Mouse (Mus musculus) ES-E14 (cell line): ENCODE data around the gene Map1lc3b. TPM values are rescaled to one million over a fixed set of nuclear protein-coding genes. Genes with fewer than 3 reads are reported as not detected.

ENCODE experiments used
- DNase-seq: peaks from one replicate; pipeline ENCODE4 v3.0.0-alpha.2; 2013; ENCODE audit warnings: low read depth, low spot score
- H3K27ac ChIP-seq: 2 replicates; pipeline ENCODE4 v1.5.1; 2012; ENCODE audit warnings: low read depth, mild to moderate bottlenecking, low read length, moderate library complexity, mixed read lengths; ENCODE audit not compliant: poor library complexity, insufficient read depth, severe bottlenecking
- H3K36me3 ChIP-seq: 2 replicates; pipeline ENCODE4 v1.6.1; 2012; ENCODE audit warnings: mild to moderate bottlenecking, low read length, moderate library complexity, mixed read lengths; ENCODE audit not compliant: control insufficient read depth, poor library complexity, insufficient read depth, severe bottlenecking
- H3K4me1 ChIP-seq, 2 experiments: fragments of 150-350 bp in 1 of 2; sonication (generic) in 1 of 2; 2 replicates each; pipeline ENCODE4 v1.6.1; 2012; ENCODE audit warnings: low read length in 2 of 2, mild to moderate bottlenecking in 1 of 2, mixed read lengths in 1 of 2; ENCODE audit not compliant: control insufficient read depth in 2 of 2, insufficient read depth in 2 of 2, poor library complexity in 1 of 2
- H3K4me3 ChIP-seq, 2 experiments: fragments of 150-350 bp in 1 of 2; sonication (generic) in 1 of 2; 2 replicates each; pipeline ENCODE4 v1.5.1; 2012; ENCODE audit warnings: low read length in 2 of 2, low read depth in 1 of 2, mild to moderate bottlenecking in 1 of 2, mixed read lengths in 1 of 2; ENCODE audit not compliant: insufficient read depth in 1 of 2, poor library complexity in 1 of 2, severe bottlenecking in 1 of 2
- H3K9ac ChIP-seq: 2 replicates; pipeline ENCODE4 v1.6.1; 2012; ENCODE audit warnings: low read depth, mild to moderate bottlenecking, low read length, mixed read lengths; ENCODE audit not compliant: poor library complexity, insufficient read depth, severe bottlenecking
- H3K9me3 ChIP-seq: fragments of 150-350 bp; sonication (generic); 2 replicates; pipeline ENCODE4 v1.6.1; 2012; ENCODE audit warnings: low read depth, mild to moderate bottlenecking, low read length; ENCODE audit not compliant: control insufficient read depth, insufficient read depth
- CHD2 ChIP-seq: IDR thresholded peaks from 2 replicates; pipeline ENCODE4 v1.6.1; 2014; ENCODE audit warnings: mild to moderate bottlenecking, low read depth, low read length, inconsistent platforms
- HCFC1 ChIP-seq: IDR thresholded peaks from 2 replicates; pipeline ENCODE4 v1.6.1; 2012; ENCODE audit warnings: low read length, inconsistent platforms, borderline replicate concordance; ENCODE audit not compliant: insufficient read depth
- MAFK ChIP-seq: IDR thresholded peaks from 2 replicates; pipeline ENCODE4 v1.6.1; 2014; ENCODE audit warnings: mild to moderate bottlenecking, low read depth, low read length, inconsistent platforms; ENCODE audit not compliant: insufficient read depth
- ZC3H11A ChIP-seq: IDR thresholded peaks from 2 replicates; pipeline ENCODE4 v1.6.1; 2012; ENCODE audit warnings: low read depth, mild to moderate bottlenecking, inconsistent platforms, low read length, borderline replicate concordance
- ZNF384 ChIP-seq: IDR thresholded peaks from 2 replicates; pipeline ENCODE4 v1.6.1; 2012; ENCODE audit warnings: low read depth, low read length, inconsistent platforms
- in situ Hi-C, 2 experiments: fragments of 600-800 bp; cut with MboI; formaldehyde crosslinking; loops; one replicate each; pipeline ENCODE4 v1.15.1; 2025; ENCODE audit warnings: low sequenced_read_pairs in 2 of 2, inconsistent platforms in 1 of 2; ENCODE audit not compliant: unreplicated experiment in 2 of 2
- total RNA-seq: library from RNA; depleted of rRNA; stranded (reverse); fragments of 300-350 nt; gene quantifications from 2 replicates; pipeline ENCODE4 v1.2.3, GENCODE M21; 2012

The Map1lc3b gene
- total RNA-seq, 1 experiment: 92.4 TPM

DNA sequence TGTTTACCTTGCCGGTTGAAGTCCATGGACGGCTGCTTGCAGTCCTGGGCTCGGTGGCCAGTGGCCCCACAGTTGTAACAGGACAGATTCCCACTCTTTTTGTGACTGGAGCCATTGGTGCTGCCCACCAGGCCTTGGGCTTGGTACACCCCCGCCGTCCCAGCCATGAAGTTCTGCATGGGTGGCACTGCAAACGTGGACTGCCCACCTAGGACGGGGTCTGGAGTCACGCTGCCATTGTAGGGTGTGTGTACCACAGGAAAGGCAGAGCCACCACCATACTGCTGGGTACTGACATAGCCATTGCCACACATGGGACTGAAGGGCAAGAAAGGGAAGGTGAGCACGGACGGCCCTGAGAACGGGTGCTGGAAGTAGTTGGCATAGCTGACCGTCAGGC, 13.6 kb downstream of the Map1lc3b start:
- DNase-seq: no peak
- TF ChIP-seq ZNF384: no peak
- no peak for TF ChIP-seq HCFC1
- TF ChIP-seq ZC3H11A: no peak
- no peak for TF ChIP-seq CHD2
- TF ChIP-seq MAFK: no peak
- Histone ChIP-seq H3K27ac (no peak overlapping the region), H3K4me1 (peaks cover 0 to 6% of the 10 kb centered on the region in 2 experiments; a peak in 1 of 4 replicates), H3K9me3 (no peaks in the 10 kb centered on the region), H3K4me3 (peak overlapping the region in 1 of 2 experiments; percentile 6; a peak in 2 of 4 replicates), H3K9ac (no peak overlapping the region), H3K36me3 (peaks cover 23% of the 10 kb centered on the region; the same call in 1 of the 2 replicates)
- in situ Hi-C loops: no loop called here

GRCm38 (mm10) chr8:121607661-121608060, 17.5 kb downstream of the Map1lc3b start:
- H3K4me1 ChIP-seq: peaks cover 0 to 6% of the 10 kb centered on the region in 2 experiments; a peak in 1 of 4 replicates
- DNase-seq: peak; percentile 40
- no peak overlapping the region for H3K27ac ChIP-seq
- in situ Hi-C loops: no loop called here
- no peak overlapping the region for H3K9ac ChIP-seq
- peaks cover 25% of the 10 kb centered on the region; the same call in 1 of the 2 replicates for H3K36me3 ChIP-seq
- H3K9me3 ChIP-seq: no peaks in the 10 kb centered on the region
- TF ChIP-seq HCFC1 (no peak), MAFK (no peak), ZNF384 (no peak), CHD2 (no peak), ZC3H11A (no peak)
- no peak overlapping the region for H3K4me3 ChIP-seq

DNA sequence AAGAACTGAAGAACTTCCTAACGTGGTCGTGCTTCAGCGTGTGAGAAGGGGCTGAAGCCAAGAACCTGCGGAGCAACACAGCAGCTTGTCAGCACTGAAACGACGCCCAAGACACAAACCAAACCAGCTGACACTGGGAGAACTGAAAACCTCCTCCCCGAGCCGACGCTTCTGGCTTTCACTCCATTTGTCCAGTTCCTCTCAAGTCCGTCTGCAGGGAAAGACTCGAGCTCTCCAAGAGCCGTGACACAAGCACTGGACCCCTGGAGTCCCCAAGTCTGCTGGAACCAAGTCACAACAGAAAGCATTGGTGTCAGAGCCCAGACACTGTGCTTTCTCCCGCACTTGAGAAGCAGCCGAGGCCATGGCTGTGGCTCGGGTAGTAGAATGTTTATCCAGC, 19.1 kb downstream of the Map1lc3b start:
- TF ChIP-seq CHD2 (no peak), MAFK (no peak), HCFC1 (no peak), ZNF384 (no peak), ZC3H11A (no peak)
- Histone ChIP-seq H3K36me3 (peaks cover 18% of the 10 kb centered on the region; the same call in 1 of the 2 replicates), H3K4me3 (no peak overlapping the region), H3K4me1 (peaks cover 0 to 6% of the 10 kb centered on the region in 2 experiments; a peak in 1 of 4 replicates), H3K9me3 (no peaks in the 10 kb centered on the region), H3K9ac (no peak overlapping the region), H3K27ac (no peak overlapping the region)
- in situ Hi-C loops: no loop called here
- DNase-seq: no peak

GRCm38 (mm10) chr8:121609916-121610315, 19.8 kb downstream of the Map1lc3b start:
- TF ChIP-seq CHD2: no peak
- no peak for TF ChIP-seq HCFC1
- no peak for TF ChIP-seq ZNF384
- no peak for TF ChIP-seq ZC3H11A
- no peak for TF ChIP-seq MAFK
- Histone ChIP-seq H3K36me3 (peaks cover 12% of the 10 kb centered on the region; the same call in 1 of the 2 replicates), H3K4me1 (0 out of 4 replicates have a peak, but pooled peaks cover 0 to 4% of the 10 kb centered on the region in 2 experiments)

DNA sequence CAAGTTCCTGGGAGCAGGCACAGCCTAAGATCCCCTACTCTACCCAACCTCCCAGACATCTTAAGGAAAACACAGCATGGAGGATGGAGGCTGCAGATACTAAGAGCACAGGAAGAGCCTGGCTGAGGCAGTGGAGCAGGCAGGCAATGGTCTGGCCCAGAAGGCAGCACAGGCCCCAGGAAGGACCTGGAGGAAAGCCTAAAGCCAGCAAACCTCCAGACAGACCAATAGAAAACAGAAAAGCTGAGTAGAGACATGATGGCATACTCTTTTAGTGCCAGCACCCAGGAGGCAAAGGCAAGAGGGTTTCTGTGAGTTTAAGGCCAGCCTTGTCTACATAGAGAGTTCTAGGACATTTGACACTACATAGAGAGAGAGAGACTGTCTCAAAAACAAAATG, 23.3 kb downstream of the Map1lc3b start:
- no peak overlapping the region for H3K9ac ChIP-seq
- no peak overlapping the region for H3K27ac ChIP-seq
- no peak for DNase-seq
- H3K36me3 ChIP-seq: peaks cover 11% of the 10 kb centered on the region; the same call in 1 of the 2 replicates
- in situ Hi-C loops: no loop called here
- no peaks in the 10 kb centered on the region for H3K9me3 ChIP-seq
- no peak overlapping the region for H3K4me3 ChIP-seq
- TF ChIP-seq MAFK: no peak
- no peak for TF ChIP-seq ZNF384
- no peak for TF ChIP-seq CHD2
- TF ChIP-seq ZC3H11A: no peak
- TF ChIP-seq HCFC1: no peak
- no peaks in the 10 kb centered on the region for H3K4me1 ChIP-seq

More at GRCm38 (mm10) chr8:121609916-121610315, 19.8 kb downstream of the Map1lc3b start:
- Histone ChIP-seq H3K9ac (no peak overlapping the region), H3K27ac (no peak overlapping the region), H3K4me3 (no peak overlapping the region), H3K9me3 (no peaks in the 10 kb centered on the region)
- in situ Hi-C loops: no loop called here
- no peak for DNase-seq
